Mouse (Mus musculus) left cerebral cortex, postnatal 10 days (tissue): ENCODE measurements around the gene Cmya5. TPM values are rescaled to one million over a fixed set of nuclear protein-coding genes. Genes with fewer than 3 reads are reported as not detected.
"Not testable (repeated sequence)": the region's sequence is repeated elsewhere in the genome, so short reads cannot be mapped to it uniquely, and the experiment has no call there.

ENCODE experiments used
- DNase-seq, 2 experiments: peaks; one replicate each; pipeline ENCODE4 v3.0.0; 2021 to 2022; ENCODE audit warnings: low spot score in 2 of 2, mixed read lengths in 1 of 2; ENCODE audit errors: extremely low spot score in 1 of 2
- intact Hi-C: fragments of 180-260 bp; cut with DNase I; formaldehyde crosslinking; loops from one replicate; pipeline ENCODE4 v1.15.1; 2025
- total RNA-seq, 2 experiments: library from RNA; stranded (reverse); gene quantifications; 2 replicates each; pipeline ENCODE4 v1.2.3; 2021

The Cmya5 gene
- 1 to 10 TPM; 1.4 to 2.0 TPM for total RNA-seq

DNA sequence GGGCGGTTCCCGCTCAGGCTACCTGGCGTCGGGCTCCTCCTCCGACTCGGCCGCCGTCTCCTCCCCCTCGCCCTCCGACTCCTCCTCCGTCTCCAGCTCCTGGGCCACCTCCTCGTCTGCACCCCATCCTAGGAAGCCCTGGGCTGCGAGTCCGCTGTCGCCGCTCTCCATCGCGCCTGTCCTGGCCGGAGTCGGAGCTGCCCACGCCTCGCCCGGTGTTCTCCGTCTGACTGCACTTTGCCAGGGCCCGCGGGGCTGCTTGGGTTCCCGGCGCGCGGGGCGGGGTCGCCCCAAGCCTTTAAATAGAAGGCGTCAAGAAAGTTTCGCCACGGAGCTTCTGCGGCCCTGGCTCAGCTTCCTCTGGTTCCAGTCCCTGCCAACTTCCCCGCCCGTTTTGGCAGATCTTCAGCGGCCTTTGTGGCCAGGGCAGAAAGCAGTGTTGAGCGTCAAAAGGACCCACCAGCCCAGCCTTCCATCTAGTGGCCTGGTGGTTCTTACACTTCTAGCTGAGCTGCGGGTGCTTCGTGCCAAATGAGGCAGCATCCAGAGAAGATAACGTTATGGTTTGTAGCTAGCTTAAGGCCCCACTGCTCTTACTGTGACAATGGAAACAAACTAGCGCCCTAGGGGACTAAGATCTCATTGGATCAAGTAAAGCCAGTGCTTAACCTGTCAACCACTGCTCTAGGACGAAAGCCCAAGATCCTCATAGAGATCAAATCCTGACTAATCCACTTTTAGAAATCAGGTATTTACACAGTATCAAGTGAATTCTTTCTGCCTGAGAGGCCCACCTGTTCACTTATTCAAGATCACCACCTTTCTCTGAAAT lies at the start of gene Cmya5:
Gene Cmya5 (minus strand): TSS at position 389 of the 832 bp plus-strand sequence.
- peak; percentile 81 to 92 for DNase-seq
- intact Hi-C loops: no loop called here

DNA sequence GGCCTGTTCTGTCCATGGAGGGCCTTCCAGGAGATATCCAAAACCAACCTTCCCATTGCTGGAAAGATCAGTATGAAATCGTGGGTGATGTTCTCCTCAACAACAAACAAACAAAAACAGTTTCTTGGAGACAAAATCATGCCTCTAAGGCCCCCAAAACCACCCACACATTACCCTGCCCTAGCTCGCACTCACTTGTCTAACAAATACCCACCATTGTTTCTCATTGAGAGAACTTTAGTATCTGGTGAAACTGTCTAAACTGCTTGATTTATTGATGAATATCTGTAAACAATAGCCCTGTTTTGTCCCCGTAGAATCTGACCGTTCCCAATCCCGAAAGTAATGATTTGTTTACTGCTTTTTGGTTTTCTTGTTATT lies 48.1 kb upstream of the Cmya5 start:
- intact Hi-C loops: loop anchor here (5.0 kb wide), 2 partner anchors 110 to 205 kb away; no protein-coding TSS in a partner anchor
- DNase-seq: no peak

GRCm38 (mm10) chr13:93191831-93192645 lies 47.5 kb upstream of the Cmya5 start, which contains the start of gene Tent2:
Gene Tent2 (minus strand): TSS chr13:93192385.
- intact Hi-C loops: loop anchor here (5.0 kb wide), 2 partner anchors 110 to 205 kb away; no protein-coding TSS in a partner anchor
- peak; percentile 96 to 97 for DNase-seq

DNA sequence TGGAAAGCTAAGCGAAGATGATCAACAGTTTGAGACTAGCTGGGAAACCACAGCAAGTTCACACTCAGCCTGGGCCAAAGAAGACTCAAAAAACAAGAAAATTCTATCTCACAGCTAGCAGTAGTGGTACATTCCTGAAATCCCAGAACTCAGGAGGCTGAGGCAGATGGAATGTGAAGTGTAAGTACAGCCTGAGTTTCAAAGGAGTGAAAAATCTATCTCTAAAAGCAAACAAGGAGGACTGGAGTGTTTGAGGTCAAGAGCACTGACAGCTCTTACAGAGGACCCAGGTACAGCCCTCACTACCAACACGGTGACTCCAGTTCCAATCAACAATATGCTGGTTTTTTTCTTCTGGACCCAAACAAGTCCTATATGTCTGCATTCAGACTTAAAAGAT lies 44.9 kb upstream of the Cmya5 start:
- DNase-seq: no peak

DNA sequence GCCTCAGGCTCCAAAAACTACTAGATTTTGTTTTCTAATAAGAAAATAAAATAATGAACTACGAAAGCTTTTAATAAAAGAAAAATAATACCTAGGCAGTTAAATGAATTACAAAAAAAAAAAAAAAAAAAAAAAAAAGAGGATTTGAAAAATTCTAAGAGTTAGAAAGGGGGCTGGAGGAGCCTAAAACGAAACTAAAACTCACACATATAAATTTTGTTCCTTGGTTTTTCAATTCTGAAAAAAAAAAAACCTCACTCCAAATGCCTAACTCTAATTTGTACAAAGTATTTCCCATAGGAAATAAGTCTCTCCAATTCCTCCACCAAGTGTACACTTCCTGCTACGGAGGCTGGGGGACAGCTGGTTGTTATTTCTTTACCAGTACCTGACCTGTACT lies 44.2 kb upstream of the Cmya5 start:
- no peak for DNase-seq
- intact Hi-C loops: no loop called here

More for the DNA sequence above, 44.9 kb upstream of the Cmya5 start:
- intact Hi-C loops: no loop called here

GRCm38 (mm10) chr13:93187792-93188191 lies 43.3 kb upstream of the Cmya5 start:
- DNase-seq, intact Hi-C loops: not testable (repeated sequence)

DNA sequence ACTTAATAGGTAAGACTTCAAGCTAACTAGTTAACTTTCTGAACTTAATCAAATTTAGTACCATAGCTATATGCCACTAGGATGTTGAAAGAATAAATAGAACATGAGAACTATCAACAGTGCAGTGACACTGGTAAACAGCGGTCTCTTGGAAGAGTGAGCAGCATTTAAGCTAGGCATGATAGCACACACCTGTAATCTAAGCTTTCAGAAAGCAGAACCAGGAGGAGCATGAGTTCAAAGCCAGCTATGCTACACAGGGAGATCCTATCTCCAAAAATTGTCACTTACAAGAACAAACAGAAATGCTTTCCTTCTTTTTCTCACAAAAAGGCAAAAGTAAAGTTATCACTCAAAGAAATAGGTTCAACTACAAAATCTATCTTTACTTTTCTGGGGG lies 35.8 kb upstream of the Cmya5 start:
- intact Hi-C loops: no loop called here
- no peak for DNase-seq

- DNase-seq: no peak
- intact Hi-C loops: no loop called here
Observed at GRCm38 (mm10) chr13:93179522-93179921, 35.0 kb upstream of the Cmya5 start.

GRCm38 (mm10) chr13:93177571-93177970 lies 33.0 kb upstream of the Cmya5 start:
- intact Hi-C loops: no loop called here
- no peak for DNase-seq

GRCm38 (mm10) chr13:93163303-93163702 lies 18.8 kb upstream of the Cmya5 start:
- no peak for DNase-seq
- intact Hi-C loops: no loop called here

DNA sequence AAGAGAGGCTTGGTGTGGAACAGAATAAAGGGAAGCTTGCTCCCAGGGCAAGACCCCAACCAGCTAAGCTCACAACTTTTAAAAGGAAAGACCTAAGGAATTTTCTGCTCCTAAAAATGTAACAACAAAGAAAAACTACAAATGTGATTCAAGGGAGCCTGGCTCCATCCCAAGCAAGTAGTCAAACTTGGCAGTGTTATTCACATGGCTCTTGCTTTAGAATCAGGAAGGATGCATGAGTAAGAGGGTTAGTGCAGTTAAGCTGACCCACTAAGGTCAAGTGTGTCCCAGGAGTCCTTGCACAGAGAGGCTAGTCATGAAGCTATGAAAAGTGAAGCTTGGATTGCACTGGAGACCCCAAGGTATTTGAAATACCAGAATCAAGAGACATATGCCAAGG lies 17.9 kb upstream of the Cmya5 start:
- no peak for DNase-seq
- intact Hi-C loops: no loop called here

- no peak for DNase-seq
- intact Hi-C loops: no loop called here
Observed at GRCm38 (mm10) chr13:93158261-93158660, 13.7 kb upstream of the Cmya5 start.

DNA sequence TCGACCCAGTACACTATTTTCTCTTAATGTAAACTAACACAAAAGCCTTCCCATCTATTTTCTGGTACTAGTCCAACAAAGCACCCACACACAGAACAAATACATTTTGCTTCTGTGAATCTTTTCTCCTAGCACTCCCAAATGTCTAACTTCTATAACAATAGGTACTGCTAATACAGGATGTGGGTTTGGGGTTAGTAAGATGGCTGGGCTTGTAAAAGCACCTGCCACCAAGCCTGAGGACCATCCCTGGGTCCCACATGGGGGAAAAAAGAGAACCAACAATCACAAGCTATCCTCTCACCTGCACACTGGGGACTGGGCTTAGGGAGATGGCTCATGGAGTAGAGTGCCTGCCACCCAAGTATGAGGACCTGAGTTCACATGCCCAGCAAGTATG lies 8.8 kb upstream of the Cmya5 start:
- DNase-seq: no peak
- intact Hi-C loops: no loop called here

DNA sequence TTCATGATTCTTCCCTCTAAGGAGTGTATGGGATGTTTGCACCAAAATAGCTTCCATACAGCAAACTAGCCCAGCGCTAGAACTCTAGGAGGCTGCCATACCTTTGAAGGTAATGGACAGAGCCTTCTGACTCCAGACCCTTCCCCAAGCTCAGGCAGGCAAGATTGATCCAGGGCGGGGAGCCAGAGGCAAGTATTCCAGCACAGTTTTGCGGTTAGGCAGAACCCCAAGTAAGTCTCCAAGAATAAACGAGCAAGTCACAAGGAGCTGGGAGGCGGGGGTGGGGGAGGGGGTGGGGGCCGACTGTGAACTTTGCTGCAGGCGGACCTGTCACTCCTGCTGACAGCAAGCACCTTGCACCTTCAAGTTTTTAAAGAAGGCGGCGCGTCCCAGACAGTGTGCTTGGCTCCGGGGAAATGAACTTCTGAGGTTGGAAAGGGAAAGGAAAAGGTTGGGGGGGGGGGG lies 673 bp downstream of the Cmya5 start:
- DNase-seq: peak in 1 of 2 experiments; percentile 28
- intact Hi-C loops: no loop called here

GRCm38 (mm10) chr13:93141184-93141583 lies 3.3 kb downstream of the Cmya5 start:
- intact Hi-C loops: no loop called here
- DNase-seq: no peak

GRCm38 (mm10) chr13:93138059-93138458 lies 6.5 kb downstream of the Cmya5 start:
- intact Hi-C loops: no loop called here
- no peak for DNase-seq

GRCm38 (mm10) chr13:93137098-93137497 lies 7.4 kb downstream of the Cmya5 start:
- intact Hi-C loops: no loop called here
- no peak for DNase-seq

DNA sequence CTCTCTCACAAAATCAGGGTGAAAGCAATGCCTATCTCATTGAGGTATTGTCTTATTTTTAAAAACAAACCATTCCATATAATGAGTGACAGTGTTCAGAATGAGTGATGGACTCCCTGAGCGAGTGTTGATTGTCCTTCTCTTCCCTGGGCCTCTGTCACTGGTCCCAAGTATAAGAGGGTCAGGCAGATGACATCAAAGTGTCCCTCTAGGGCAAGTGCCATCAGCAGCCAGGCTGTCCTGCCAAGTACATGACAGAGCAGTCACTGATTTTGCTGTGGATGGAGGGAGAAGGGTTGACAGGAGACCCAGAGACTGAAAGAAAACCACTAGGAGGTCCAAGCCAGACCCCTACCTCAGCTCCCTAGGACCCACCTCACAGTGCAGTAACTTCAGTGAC lies 8.3 kb downstream of the Cmya5 start:
- intact Hi-C loops: no loop called here

DNA sequence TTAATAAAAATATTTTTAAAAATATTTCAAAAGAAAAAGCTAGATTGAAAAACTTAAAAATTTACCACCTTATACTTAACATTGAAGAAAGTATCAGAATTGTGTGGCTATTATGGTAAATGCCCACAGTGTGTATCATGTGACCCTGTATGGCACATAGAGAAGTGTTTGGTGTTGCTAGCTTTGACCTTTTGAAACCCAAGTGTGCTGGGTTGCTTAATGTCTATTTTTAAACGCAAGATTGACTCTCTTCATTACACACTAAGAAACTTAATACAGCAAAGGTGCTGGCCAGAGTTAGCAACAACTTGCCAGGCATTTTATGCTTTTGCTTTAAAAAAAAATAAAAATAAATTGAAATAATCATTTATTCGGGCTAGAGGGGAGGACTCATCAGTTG lies 9.0 kb downstream of the Cmya5 start:
- DNase-seq: no peak
- intact Hi-C loops: no loop called here

More for the DNA sequence above, 8.3 kb downstream of the Cmya5 start:
- no peak for DNase-seq

DNA sequence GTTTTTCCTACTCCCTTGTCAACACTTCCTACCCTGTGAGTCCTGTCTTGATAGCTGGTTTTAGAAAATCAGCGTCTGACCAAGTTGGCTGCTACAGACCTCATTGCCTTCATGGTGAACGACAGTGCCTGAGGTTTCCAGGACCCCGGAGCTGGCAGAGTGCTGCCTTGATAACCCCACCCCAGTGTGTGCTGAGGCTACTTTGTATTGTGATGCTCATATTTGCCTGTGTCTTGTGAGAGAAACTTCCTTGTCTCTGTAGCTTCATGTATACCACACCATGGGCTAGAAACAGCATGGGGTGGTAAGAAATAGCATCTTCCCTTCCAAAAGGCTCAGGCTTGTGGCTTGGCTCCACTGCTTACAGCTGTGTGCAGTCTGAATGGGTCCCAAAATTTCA lies 13.8 kb downstream of the Cmya5 start:
- intact Hi-C loops: no loop called here
- DNase-seq: no peak
